Mouse (Mus musculus): ENCODE data around the gene Lypd4. TPM values are rescaled to one million over a fixed set of nuclear protein-coding genes. Genes with fewer than 3 reads are reported as not detected.

The Lypd4 gene
- polyA plus RNA-seq, 1 experiment from 2014 or later: not detected

DNA sequence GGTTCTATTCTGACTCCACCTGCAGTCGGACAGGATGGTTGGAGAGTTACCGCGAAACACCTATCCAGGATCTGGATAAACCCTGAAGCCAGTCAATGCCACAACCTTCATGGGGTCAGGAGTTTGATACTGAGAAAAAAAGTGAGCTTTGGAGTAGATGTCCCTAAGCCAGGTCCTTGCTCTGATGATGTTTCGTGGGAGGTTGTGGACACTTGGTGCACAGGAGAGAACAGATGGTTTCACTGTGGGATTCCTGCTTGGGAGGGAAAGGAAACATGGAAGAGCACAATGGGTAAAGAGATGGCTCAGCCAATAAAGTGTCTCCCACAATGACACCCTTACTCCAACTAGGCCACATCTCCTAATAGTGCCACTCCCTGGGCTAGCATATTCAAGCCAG lies 42.6 kb downstream of the Lypd4 start:
- no peak for DNase-seq (ENCODE audit: low spot score)
- Histone ChIP-seq H3K27me3 (ENCODE audit: low read depth, poor library complexity, severe bottlenecking) (no peaks in the 10 kb centered on the region), H3K27ac (no peak overlapping the region), H3K4me1 (no peaks in the 10 kb centered on the region), H3K9me3 (replicated peaks) (no peaks in the 10 kb centered on the region), H3K36me3 (no peaks in the 10 kb centered on the region), H3K4me3 (no peak overlapping the region)
- WGBS: 92% methylated on average over 4 of the region's 4 CpGs

DNA sequence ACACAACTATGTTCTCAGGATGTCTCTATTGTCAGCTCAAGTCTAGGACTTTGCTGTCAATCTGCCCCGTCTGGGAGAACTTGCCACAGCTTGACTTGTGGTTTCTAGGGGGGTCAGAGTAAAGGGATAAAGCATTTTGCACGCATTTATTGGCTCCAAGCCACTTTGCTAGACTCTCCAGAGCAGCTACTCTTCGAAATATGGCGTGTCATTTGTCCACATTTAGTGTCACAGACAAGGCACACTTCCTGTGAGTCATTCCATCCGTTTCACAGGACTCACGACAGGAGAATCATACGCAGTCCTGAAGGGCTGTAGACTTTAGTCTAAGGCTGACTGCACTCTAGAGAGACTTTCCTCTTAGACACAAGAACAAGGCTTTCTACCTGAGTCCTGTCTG lies 45.3 kb downstream of the Lypd4 start:
- no peak overlapping the region for H3K27ac ChIP-seq
- H3K27me3 ChIP-seq (ENCODE audit: low read depth, poor library complexity, severe bottlenecking): no peaks in the 10 kb centered on the region
- no peaks in the 10 kb centered on the region for H3K4me1 ChIP-seq
- no peaks in the 10 kb centered on the region for H3K36me3 ChIP-seq
- DNase-seq (ENCODE audit: low spot score): no peak
- WGBS: 84% methylated on average over 7 of the region's 7 CpGs
- no peak overlapping the region for H3K4me3 ChIP-seq
- no peaks in the 10 kb centered on the region for H3K9me3 ChIP-seq (replicated peaks)

DNA sequence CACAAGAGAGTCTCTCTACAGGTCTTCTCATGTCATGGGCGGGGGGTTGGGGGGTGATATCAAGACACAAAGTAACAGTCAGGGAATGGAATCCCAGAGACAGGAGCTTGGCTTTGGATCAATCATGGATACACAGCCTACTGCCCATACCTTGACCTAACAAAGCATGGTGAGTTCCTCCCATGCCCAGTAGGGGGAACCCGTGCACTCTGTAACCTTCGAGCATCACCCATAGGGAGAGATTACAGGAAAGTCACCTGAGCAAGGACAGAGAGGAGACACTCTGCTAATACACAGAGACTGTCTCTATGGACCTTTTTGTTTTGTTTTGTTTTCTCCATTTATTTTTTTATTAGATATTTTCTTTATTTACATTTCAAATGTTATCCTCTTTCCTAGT lies 52.2 kb downstream of the Lypd4 start:
- Histone ChIP-seq H3K36me3 (no peaks in the 10 kb centered on the region), H3K9me3 (replicated peaks) (no peaks in the 10 kb centered on the region), H3K27ac (no peak overlapping the region), H3K27me3 (ENCODE audit: low read depth, poor library complexity, severe bottlenecking) (no peaks in the 10 kb centered on the region), H3K4me3 (no peak overlapping the region), H3K4me1 (no peaks in the 10 kb centered on the region)
- WGBS: 0% methylated on average over 3 of the region's 3 CpGs
- DNase-seq (ENCODE audit: low spot score): peak; percentile 77

Other genes with a start within 250 kb of the Lypd4 start
- gene Lypd3, start 233.4 kb downstream of the Lypd4 start, polyA plus RNA-seq (2016; fragmentation: Nextera tagmentation; extraction: Ambion mirVana): 1.5 and 2.2 TPM in 2 replicates
- not detected in 2 replicates for gene Tex101, start 193.3 kb downstream of the Lypd4 start, polyA plus RNA-seq (2016; fragmentation: Nextera tagmentation; extraction: Ambion mirVana)
- not detected in 2 replicates for gene BC049730, start 160.7 kb downstream of the Lypd4 start, polyA plus RNA-seq (2016; fragmentation: Nextera tagmentation; extraction: Ambion mirVana)
- not detected in 2 replicates for gene Gm4763, start 143.0 kb downstream of the Lypd4 start, polyA plus RNA-seq (2016; fragmentation: Nextera tagmentation; extraction: Ambion mirVana)
- gene Cd177, start 109.6 kb downstream of the Lypd4 start, polyA plus RNA-seq (2016; fragmentation: Nextera tagmentation; extraction: Ambion mirVana): not detected in 2 replicates
- gene Ceacam10, start 92.7 kb downstream of the Lypd4 start, polyA plus RNA-seq (2016; fragmentation: Nextera tagmentation; extraction: Ambion mirVana): 0.20 and 0.34 TPM in 2 replicates
- 15.1 and 17.8 TPM in 2 replicates for gene Gm9844, start 7.7 kb downstream of the Lypd4 start, polyA plus RNA-seq (2016; fragmentation: Nextera tagmentation; extraction: Ambion mirVana)
- not detected in 2 replicates for gene Dmrtc2, start 116 bp upstream of the Lypd4 start, polyA plus RNA-seq (2016; fragmentation: Nextera tagmentation; extraction: Ambion mirVana)
- gene Rps19, start 14.4 kb upstream of the Lypd4 start, polyA plus RNA-seq (2016; fragmentation: Nextera tagmentation; extraction: Ambion mirVana): 2,143 and 2,281 TPM in 2 replicates
- 0.31 and 0.36 TPM in 2 replicates for gene Cd79a, start 27.4 kb upstream of the Lypd4 start, polyA plus RNA-seq (2016; fragmentation: Nextera tagmentation; extraction: Ambion mirVana)
- gene Arhgef1, start 33.0 kb upstream of the Lypd4 start, polyA plus RNA-seq (2016; fragmentation: Nextera tagmentation; extraction: Ambion mirVana): 77.1 and 100 TPM in 2 replicates
- not detected in 2 replicates for gene Gm4881, start 74.6 kb upstream of the Lypd4 start, polyA plus RNA-seq (2016; fragmentation: Nextera tagmentation; extraction: Ambion mirVana)
- 57.5 and 57.8 TPM in 2 replicates for gene Rabac1, start 102.8 kb upstream of the Lypd4 start, polyA plus RNA-seq (2016; fragmentation: Nextera tagmentation; extraction: Ambion mirVana)
- 0.05 and 0.15 TPM in 2 replicates for gene Atp1a3, start 136.0 kb upstream of the Lypd4 start, polyA plus RNA-seq (2016; fragmentation: Nextera tagmentation; extraction: Ambion mirVana)
- 5.4 and 8.7 TPM in 2 replicates for gene Grik5, start 202.4 kb upstream of the Lypd4 start, polyA plus RNA-seq (2016; fragmentation: Nextera tagmentation; extraction: Ambion mirVana)
- gene Zfp574, start 202.6 kb upstream of the Lypd4 start, polyA plus RNA-seq (2016; fragmentation: Nextera tagmentation; extraction: Ambion mirVana): 44.1 and 48.3 TPM in 2 replicates